Mouse (Mus musculus) lung, embryonic 16.5 days (tissue): ENCODE data around the gene Hist3h2ba. TPM values are rescaled to one million over a fixed set of nuclear protein-coding genes. Genes with fewer than 3 reads are reported as not detected.
A peak's percentile ranks its signal among the peaks of the same experiment; 100 is the strongest.

Experiments used
- ATAC-seq: fragments of 200-750 bp; cut with Nextera tagmentation; 2 replicates; pipeline ENCODE4 v1.8.0; 2017; ENCODE audit warnings: low read depth, mild to moderate bottlenecking, moderate library complexity
- H3K27ac ChIP-seq: fragments of 300-500 bp; sonication (generic); 2 replicates; pipeline ENCODE4 v1.5.1; 2014; ENCODE audit warnings: mild to moderate bottlenecking, control low read depth, low read length
- H3K27me3 ChIP-seq: fragments of 300-500 bp; sonication (generic); 2 replicates; pipeline ENCODE4 v1.6.1; 2014; ENCODE audit warnings: low read depth, low read length, mixed read lengths; ENCODE audit not compliant: control insufficient read depth, insufficient read depth
- H3K36me3 ChIP-seq: fragments of 300-500 bp; sonication (generic); 2 replicates; pipeline ENCODE4 v1.6.1; 2014; ENCODE audit warnings: low read length; ENCODE audit not compliant: control insufficient read depth, insufficient read depth
- H3K4me1 ChIP-seq: fragments of 300-500 bp; sonication (generic); replicated peaks from 2 replicates; pipeline ENCODE4 v1.6.1; 2014; ENCODE audit warnings: low read length, mixed read lengths; ENCODE audit not compliant: control insufficient read depth, insufficient read depth
- H3K4me2 ChIP-seq: fragments of 300-500 bp; sonication (generic); 2 replicates; pipeline ENCODE4 v1.6.1; 2014; ENCODE audit warnings: low read depth, low read length, control low read depth
- H3K4me3 ChIP-seq: fragments of 300-500 bp; sonication (generic); 2 replicates; pipeline ENCODE4 v1.5.1; 2014; ENCODE audit warnings: mild to moderate bottlenecking, low read length, control low read depth
- H3K9ac ChIP-seq: fragments of 300-500 bp; sonication (generic); 2 replicates; pipeline ENCODE4 v1.6.1; 2014; ENCODE audit warnings: low read length, control low read depth
- H3K9me3 ChIP-seq: fragments of 300-500 bp; sonication (generic); 2 replicates; pipeline ENCODE4 v1.6.1; 2016; ENCODE audit warnings: low read length; ENCODE audit not compliant: control insufficient read depth
- WGBS: fragments of 180-500 bp; shearing (Covaris S2); extraction: QIAGEN DNeasy Blood & Tissue Kit; methylation state at CpG from one replicate; pipeline ENCODE4 v1.1.7; 2014; 5-methylcytosine and 5-hydroxymethylcytosine counted together
- polyA plus RNA-seq: library from polyadenylated mRNA; unstranded; fragments of >200 nt; fragmentation: Nextera tagmentation; extraction: Ambion mirVana; gene quantifications from 2 replicates; pipeline ENCODE4 v1.2.1, GENCODE M21; 2015

Hist3h2ba gene
- polyA plus RNA-seq, 1 experiment from 2014 or later: 28.3 TPM

DNA sequence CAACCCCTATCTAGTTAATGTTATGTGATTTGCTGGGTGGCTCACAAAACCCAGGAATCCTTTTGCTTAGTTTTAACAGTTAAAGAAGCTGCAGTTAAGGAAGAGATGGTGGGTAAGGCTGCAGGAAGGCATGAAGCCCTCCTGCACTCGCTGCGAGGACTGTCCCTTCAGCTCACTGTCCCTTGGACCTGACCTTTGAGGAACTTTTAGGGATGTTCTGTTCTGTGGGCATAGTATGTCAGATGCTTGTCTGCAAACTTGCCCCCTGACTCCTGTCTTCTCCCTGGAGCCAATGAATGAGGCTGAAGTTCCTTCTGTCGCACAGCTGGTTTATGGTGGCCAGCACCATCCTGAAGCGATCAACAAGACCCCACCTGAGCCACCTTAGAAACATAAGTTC is 40.4 kb downstream of the Hist3h2ba start:
- Histone ChIP-seq H3K4me2 (no peak overlapping the region), H3K9me3 (no peaks in the 10 kb centered on the region), H3K27ac (no peak overlapping the region), H3K4me1 (no peaks in the 10 kb centered on the region), H3K27me3 (peaks cover 10% of the 10 kb centered on the region), H3K4me3 (no peak overlapping the region), H3K9ac (no peak overlapping the region), H3K36me3 (peaks cover 37% of the 10 kb centered on the region)
- ATAC-seq: no peak
- WGBS: 94% methylated on average over 4 of the region's 4 CpGs

DNA sequence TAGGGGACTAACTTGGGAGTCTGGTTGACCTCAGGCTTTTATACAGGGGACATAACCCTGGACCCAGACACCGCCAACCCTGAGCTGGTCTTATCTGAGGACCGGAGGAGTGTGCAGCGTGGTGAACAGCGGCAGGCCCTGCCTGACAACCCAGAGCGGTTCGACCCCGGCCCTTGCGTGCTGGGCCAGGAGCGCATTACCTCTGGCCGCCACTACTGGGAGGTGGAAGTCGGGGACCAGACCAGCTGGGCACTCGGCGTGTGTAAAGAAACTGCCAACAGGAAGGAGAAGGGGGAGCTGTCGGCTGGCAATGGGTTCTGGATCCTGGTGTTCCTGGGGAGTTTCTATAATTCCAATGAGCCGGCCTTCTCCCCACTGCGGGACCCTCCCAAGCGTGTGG is 41.4 kb downstream of the Hist3h2ba start:
- no peaks in the 10 kb centered on the region for H3K4me1 ChIP-seq
- WGBS: 79% methylated on average over 17 of the region's 17 CpGs
- peaks cover 31% of the 10 kb centered on the region for H3K36me3 ChIP-seq
- H3K4me2 ChIP-seq: no peak overlapping the region
- H3K9ac ChIP-seq: no peak overlapping the region
- H3K27me3 ChIP-seq: peaks cover 12% of the 10 kb centered on the region
- H3K4me3 ChIP-seq: no peak overlapping the region
- no peak overlapping the region for H3K27ac ChIP-seq
- H3K9me3 ChIP-seq: no peaks in the 10 kb centered on the region
- no peak for ATAC-seq

DNA sequence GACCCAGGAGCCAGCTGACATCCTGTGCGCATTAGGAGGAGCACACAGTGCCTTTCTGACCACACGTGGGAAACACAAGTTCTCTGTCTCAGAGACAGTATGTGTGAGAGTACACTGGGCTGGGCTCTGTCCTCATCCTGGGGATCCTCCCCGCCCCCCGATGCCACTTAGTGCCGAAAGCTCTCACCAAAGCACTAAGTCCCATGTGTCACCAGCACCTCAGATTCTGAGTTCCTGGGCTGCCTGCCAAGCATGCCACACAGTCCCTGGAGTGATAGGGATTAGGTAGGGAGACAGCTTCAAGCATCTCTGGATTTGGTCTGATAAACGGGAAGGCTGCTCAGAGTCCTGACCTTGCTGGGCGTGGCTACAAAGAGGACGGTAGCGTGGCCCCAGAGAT is 42.1 kb downstream of the Hist3h2ba start:
- H3K4me2 ChIP-seq: no peak overlapping the region
- H3K27me3 ChIP-seq: peaks cover 12% of the 10 kb centered on the region
- H3K4me3 ChIP-seq: no peak overlapping the region
- 58% methylated on average over 9 of the region's 9 CpGs for WGBS
- no peak overlapping the region for H3K27ac ChIP-seq
- H3K9me3 ChIP-seq: no peaks in the 10 kb centered on the region
- no peak for ATAC-seq
- H3K9ac ChIP-seq: no peak overlapping the region
- H3K4me1 ChIP-seq: no peaks in the 10 kb centered on the region
- peaks cover 31% of the 10 kb centered on the region for H3K36me3 ChIP-seq

DNA sequence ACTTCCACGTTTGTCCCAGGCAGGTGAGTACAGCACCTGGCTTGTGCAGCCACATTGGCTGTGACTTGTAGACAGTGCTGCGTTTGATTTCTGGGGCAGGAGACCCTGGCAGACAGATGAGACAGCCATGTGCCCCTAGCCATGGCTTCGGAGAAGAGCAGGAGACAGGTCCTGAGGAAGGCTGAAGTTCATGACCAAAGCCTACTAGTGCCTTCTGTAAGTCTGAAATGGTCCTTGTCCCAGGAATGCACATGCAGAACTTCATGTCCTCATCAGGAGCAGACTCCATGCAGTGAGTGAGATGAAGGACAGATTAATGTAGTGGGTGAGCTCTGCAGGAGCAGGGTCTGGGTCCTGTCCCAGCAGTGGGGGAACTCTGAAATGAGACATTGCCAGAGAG is 43.2 kb downstream of the Hist3h2ba start:
- WGBS: 76% methylated on average over 3 of the region's 3 CpGs
- no peak overlapping the region for H3K9ac ChIP-seq
- H3K9me3 ChIP-seq: no peaks in the 10 kb centered on the region
- peaks cover 12% of the 10 kb centered on the region for H3K27me3 ChIP-seq
- ATAC-seq: no peak
- no peak overlapping the region for H3K4me2 ChIP-seq
- peaks cover 28% of the 10 kb centered on the region for H3K36me3 ChIP-seq
- H3K27ac ChIP-seq: no peak overlapping the region
- H3K4me3 ChIP-seq: no peak overlapping the region
- no peaks in the 10 kb centered on the region for H3K4me1 ChIP-seq

DNA sequence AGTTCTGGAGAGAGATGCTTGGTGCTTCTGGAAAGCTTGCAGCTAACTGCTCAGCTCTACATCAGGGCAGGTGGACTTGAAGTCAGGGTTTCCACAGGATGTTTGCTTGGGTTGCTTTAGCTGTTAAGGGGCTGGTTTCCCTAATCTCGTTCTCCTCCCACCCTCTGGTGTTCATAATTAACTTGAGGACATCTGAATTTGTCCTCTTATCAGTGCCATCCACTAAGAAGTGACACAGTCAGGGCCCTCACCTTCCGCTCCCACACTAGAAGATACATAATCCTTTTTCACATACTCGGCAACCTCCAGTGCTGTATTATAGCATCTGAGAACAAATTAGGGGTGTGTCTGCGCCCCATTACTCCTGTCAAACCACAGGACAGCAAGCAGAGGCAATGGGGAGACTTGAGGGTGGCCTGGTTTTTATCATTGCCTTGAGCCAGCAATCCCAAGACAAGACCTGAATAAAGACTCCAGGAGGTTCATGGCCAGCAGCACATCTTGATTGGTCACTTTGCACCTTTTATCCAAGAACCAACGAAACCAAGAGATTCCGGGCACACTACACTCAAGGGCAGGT is 44.5 kb downstream of the Hist3h2ba start:
- H3K4me2 ChIP-seq: no peak overlapping the region
- H3K27ac ChIP-seq: no peak overlapping the region

DNA sequence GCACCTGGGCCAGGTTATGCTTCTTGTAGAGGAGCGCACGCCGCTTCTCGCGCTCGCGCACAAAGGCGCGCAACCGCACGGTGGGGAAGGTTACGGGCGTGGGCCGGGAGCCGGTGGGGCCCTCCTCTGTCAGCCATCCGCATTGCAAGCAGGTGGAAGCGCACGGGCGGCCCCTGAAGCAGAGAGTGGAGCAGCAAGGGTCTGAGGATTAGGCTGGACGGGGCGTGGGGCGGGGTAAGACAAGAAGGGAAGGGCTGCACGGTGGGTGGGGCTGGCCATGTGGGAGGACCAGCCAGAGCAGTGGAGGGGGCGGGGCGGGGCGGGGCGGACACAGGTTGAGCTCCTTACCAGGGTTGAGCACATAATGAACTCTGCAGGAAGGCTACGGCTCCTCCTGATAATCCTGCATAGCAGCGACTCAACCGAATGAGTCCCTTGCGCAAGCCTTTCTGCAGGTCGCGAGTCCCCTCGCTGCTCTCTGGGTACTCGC is 45.7 kb downstream of the Hist3h2ba start:
- H3K27me3 ChIP-seq: peaks cover 12% of the 10 kb centered on the region
- H3K4me3 ChIP-seq: peak overlapping the region; percentile 33
- peak overlapping the region; percentile 60 for H3K4me2 ChIP-seq
- no peaks in the 10 kb centered on the region for H3K9me3 ChIP-seq
- peak overlapping the region; percentile 55 for H3K9ac ChIP-seq
- no peak overlapping the region for H3K27ac ChIP-seq
- WGBS: 3% methylated on average over 32 of the region's 35 CpGs
- H3K36me3 ChIP-seq: peaks cover 11% of the 10 kb centered on the region
- peak; percentile 83 for ATAC-seq
- H3K4me1 ChIP-seq: no peaks in the 10 kb centered on the region

More for the DNA sequence above, 44.5 kb downstream of the Hist3h2ba start:
- Histone ChIP-seq H3K4me3 (no peak overlapping the region), H3K9me3 (no peaks in the 10 kb centered on the region), H3K36me3 (peaks cover 21% of the 10 kb centered on the region), H3K27me3 (peaks cover 12% of the 10 kb centered on the region), H3K9ac (no peak overlapping the region), H3K4me1 (no peaks in the 10 kb centered on the region)
- 70% methylated on average over 6 of the region's 6 CpGs for WGBS
- no peak for ATAC-seq

DNA sequence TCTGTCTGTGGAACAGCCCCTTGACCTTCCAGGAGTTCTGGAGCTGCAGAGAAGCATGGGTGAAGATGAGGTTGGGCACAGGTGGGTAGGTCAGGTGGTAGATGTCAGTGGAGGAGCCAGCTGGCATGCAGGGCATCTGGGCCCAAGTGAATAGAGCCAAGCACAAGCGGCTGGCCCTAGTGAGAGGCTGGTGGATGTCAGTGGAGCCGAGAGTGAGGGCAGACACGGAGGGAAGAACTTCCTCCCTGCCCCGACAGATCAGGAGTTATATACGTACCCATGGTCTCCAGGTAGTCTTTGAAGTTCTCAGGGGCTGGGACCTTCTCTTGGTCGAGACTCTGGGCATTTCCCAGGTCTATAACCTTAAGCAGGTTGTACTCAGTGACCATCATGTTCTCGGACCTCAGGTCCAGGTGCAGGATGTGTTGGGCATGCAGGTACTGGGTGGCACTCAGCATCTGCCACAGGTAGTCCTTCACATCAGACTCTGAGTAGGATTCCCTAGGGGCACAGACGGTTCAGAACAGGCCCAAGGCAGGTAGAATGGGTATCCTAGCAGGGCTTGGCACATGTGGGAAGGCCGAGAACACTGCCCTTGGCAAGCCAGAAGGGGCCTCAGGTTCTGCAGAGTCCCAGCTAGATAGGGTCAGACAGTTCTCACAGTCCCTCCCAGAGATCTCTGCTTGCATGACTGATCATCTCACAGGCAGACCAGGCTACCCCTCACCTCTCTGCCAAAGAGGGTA is 46.5 kb downstream of the Hist3h2ba start:
- WGBS: 72% methylated on average over 9 of the region's 9 CpGs
- H3K4me1 ChIP-seq: no peaks in the 10 kb centered on the region
- no peak overlapping the region for H3K27ac ChIP-seq

DNA sequence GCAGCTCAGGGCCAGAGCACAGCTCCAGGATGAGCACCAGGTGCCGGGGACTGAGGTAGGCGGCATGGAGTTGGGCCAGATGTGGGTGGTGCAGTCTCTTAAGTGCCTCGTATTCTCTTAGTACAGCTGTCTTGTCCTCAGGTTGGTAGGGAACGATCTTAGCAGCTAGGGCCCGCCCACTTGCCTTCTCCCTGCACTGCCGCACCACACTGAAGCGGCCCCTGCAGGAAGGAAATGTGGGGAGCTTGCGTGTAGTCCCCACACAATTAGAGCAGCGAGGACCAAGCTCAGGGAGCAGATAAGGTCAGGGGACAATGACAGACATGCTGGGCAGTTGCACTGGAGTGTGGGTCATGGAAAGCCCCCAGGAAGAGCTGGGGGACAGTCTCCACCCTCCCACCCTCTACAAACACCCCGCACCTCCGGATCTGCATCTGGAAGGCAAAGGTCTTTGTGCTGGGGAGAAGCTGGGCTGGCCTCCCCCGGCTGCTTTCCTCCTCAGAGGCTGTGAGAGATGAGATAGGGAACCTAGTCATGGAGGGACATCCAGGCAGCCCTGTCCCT is 47.2 kb downstream of the Hist3h2ba start:
- WGBS: 38% methylated on average over 12 of the region's 12 CpGs

More for the DNA sequence above, 46.5 kb downstream of the Hist3h2ba start:
- no peak overlapping the region for H3K9ac ChIP-seq
- H3K27me3 ChIP-seq: peaks cover 12% of the 10 kb centered on the region
- H3K36me3 ChIP-seq: peaks cover 7% of the 10 kb centered on the region; the same call in 1 of the 2 replicates
- ATAC-seq: no peak
- no peak overlapping the region for H3K4me2 ChIP-seq
- no peak overlapping the region for H3K4me3 ChIP-seq
- no peaks in the 10 kb centered on the region for H3K9me3 ChIP-seq

DNA sequence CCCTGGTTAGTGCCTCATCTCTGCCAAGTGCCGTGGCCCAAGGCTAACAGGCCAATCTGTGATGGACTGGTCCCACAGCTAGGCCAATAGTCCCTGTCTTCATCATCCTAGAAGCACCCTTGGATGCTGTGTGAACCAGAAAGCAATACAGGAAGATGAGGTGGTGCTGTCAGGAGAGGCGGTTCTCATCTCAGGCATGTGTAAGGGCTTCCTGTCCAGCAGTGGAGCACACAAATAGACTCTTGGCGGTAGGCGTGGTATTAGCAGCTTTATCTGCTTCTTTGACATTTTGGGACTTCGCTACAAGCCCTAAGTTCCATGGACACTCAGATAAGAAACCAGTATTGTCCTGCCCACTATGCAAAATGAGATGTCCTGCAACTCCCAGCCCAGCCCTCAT is 48.8 kb downstream of the Hist3h2ba start:
- no peak for ATAC-seq
- Histone ChIP-seq H3K4me2 (no peak overlapping the region), H3K27me3 (peaks cover 12% of the 10 kb centered on the region), H3K9ac (no peak overlapping the region), H3K4me1 (no peaks in the 10 kb centered on the region), H3K27ac (no peak overlapping the region), H3K36me3 (no peaks in the 10 kb centered on the region), H3K9me3 (no peaks in the 10 kb centered on the region), H3K4me3 (no peak overlapping the region)
- 66% methylated on average over 5 of the region's 5 CpGs for WGBS

More for the DNA sequence above, 47.2 kb downstream of the Hist3h2ba start:
- H3K4me2 ChIP-seq: no peak overlapping the region
- H3K4me3 ChIP-seq: no peak overlapping the region
- no peaks in the 10 kb centered on the region for H3K9me3 ChIP-seq
- no peak overlapping the region for H3K27ac ChIP-seq
- peaks cover 1% of the 10 kb centered on the region; the same call in 1 of the 2 replicates for H3K36me3 ChIP-seq
- no peak overlapping the region for H3K9ac ChIP-seq
- ATAC-seq: no peak
- H3K4me1 ChIP-seq: no peaks in the 10 kb centered on the region
- peaks cover 12% of the 10 kb centered on the region for H3K27me3 ChIP-seq
